Mouse (Mus musculus) stomach, embryonic 15.5 days (tissue): ENCODE results near the gene Slco4a1. TPM values are rescaled to one million over a fixed set of nuclear protein-coding genes. Genes with fewer than 3 reads are reported as not detected.

Experiments
- ATAC-seq: fragments of 200-750 bp; cut with Nextera tagmentation; 2 replicates; pipeline ENCODE4 v1.8.0; 2017; ENCODE audit warnings: low read depth, moderate number of reproducible peaks, moderate TSS enrichment; ENCODE audit not compliant: insufficient read depth, low FRiP score
- H3K27ac ChIP-seq: fragments of 300-500 bp; sonication (generic); 2 replicates; pipeline ENCODE4 v1.5.1; 2015; ENCODE audit warnings: mild to moderate bottlenecking, inconsistent platforms
- H3K27me3 ChIP-seq: fragments of 300-500 bp; sonication (generic); replicated peaks from 2 replicates; pipeline ENCODE4 v1.6.1; 2015; ENCODE audit warnings: inconsistent platforms
- H3K36me3 ChIP-seq: fragments of 300-500 bp; sonication (generic); 2 replicates; pipeline ENCODE4 v1.6.1; 2015; ENCODE audit warnings: inconsistent platforms
- H3K4me1 ChIP-seq: fragments of 300-500 bp; sonication (generic); 2 replicates; pipeline ENCODE4 v1.6.1; 2015; ENCODE audit warnings: inconsistent platforms
- H3K4me2 ChIP-seq: fragments of 300-500 bp; sonication (generic); 2 replicates; pipeline ENCODE4 v1.6.1; 2015; ENCODE audit warnings: mild to moderate bottlenecking, inconsistent platforms
- H3K4me3 ChIP-seq: fragments of 300-500 bp; sonication (generic); replicated peaks from 2 replicates; pipeline ENCODE4 v1.5.1; 2015; ENCODE audit warnings: inconsistent platforms
- H3K9ac ChIP-seq: fragments of 300-500 bp; sonication (generic); 2 replicates; pipeline ENCODE4 v1.6.1; 2015; ENCODE audit warnings: inconsistent platforms
- H3K9me3 ChIP-seq: fragments of 300-500 bp; sonication (generic); 2 replicates; pipeline ENCODE4 v1.6.1; 2016; ENCODE audit warnings: inconsistent platforms
- WGBS: fragments of 180-500 bp; shearing (Covaris S2); methylation state at CpG from one replicate; pipeline ENCODE4 v1.1.7; 2015; 5-methylcytosine and 5-hydroxymethylcytosine counted together
- polyA plus RNA-seq: library from polyadenylated mRNA; unstranded; fragments of >200 nt; fragmentation: Nextera tagmentation; extraction: Ambion mirVana; gene quantifications from 2 replicates; pipeline ENCODE4 v1.2.1, GENCODE M21; 2015

Gene Slco4a1
- polyA plus RNA-seq, 1 experiment from 2014 or later: 4.0 TPM

DNA sequence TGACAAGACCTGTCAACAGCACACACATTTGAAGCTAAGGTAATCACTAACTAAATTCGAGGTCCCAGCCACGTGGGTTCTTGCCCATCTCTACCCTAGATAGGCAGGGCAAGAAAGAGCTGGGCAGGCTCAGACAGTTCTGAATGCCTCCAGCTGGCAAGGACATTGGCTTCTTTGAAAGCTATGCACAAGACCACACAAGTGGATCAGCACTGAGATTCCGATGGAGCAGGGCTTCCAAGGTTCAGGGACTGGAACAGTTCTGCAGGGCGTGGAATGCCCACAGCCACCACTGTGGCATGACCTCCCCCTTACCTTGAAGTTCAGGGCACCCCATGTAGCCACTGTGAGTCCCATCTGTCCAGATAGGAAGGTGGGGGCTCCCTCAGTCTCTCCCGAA is 5.5 kb upstream of the Slco4a1 start:
- Histone ChIP-seq H3K27me3 (no peaks in the 10 kb centered on the region), H3K4me1 (no peaks in the 10 kb centered on the region), H3K4me2 (no peak overlapping the region), H3K4me3 (no peak overlapping the region), H3K27ac (no peak overlapping the region), H3K9me3 (no peaks in the 10 kb centered on the region), H3K9ac (no peak overlapping the region), H3K36me3 (no peaks in the 10 kb centered on the region)
- no peak for ATAC-seq
- WGBS: 81% methylated on average over 5 of the region's 5 CpGs

GRCm38 (mm10) chr2:180456705-180457104 is 660 bp downstream of the Slco4a1 start:
- Histone ChIP-seq H3K9me3 (no peaks in the 10 kb centered on the region), H3K36me3 (no peaks in the 10 kb centered on the region), H3K4me3 (peak overlapping the region; percentile 46), H3K9ac (no peak overlapping the region), H3K27ac (no peak overlapping the region), H3K4me1 (peaks cover 16% of the 10 kb centered on the region), H3K4me2 (peak overlapping the region; percentile 88), H3K27me3 (peaks cover 22% of the 10 kb centered on the region; the same call in 1 of the 2 replicates)
- no peak for ATAC-seq
- WGBS: 1% methylated on average over 26 of the region's 28 CpGs

GRCm38 (mm10) chr2:180457680-180458079 is 1.6 kb downstream of the Slco4a1 start:
- 42% methylated on average over 2 of the region's 2 CpGs for WGBS
- Histone ChIP-seq H3K4me2 (peak overlapping the region; percentile 88; the same call in 1 of the 2 replicates), H3K9me3 (no peaks in the 10 kb centered on the region), H3K27me3 (peaks cover 22% of the 10 kb centered on the region; the same call in 1 of the 2 replicates), H3K27ac (no peak overlapping the region), H3K36me3 (no peaks in the 10 kb centered on the region), H3K4me3 (no peak overlapping the region), H3K4me1 (peaks cover 16% of the 10 kb centered on the region), H3K9ac (no peak overlapping the region)
- ATAC-seq: no peak

GRCm38 (mm10) chr2:180459437-180459836 is 3.4 kb downstream of the Slco4a1 start:
- no peaks in the 10 kb centered on the region for H3K9me3 ChIP-seq
- ATAC-seq: no peak
- H3K27ac ChIP-seq: no peak overlapping the region
- H3K27me3 ChIP-seq: peaks cover 22% of the 10 kb centered on the region; the same call in 1 of the 2 replicates
- no peak overlapping the region for H3K4me2 ChIP-seq
- H3K4me3 ChIP-seq: no peak overlapping the region
- no peaks in the 10 kb centered on the region for H3K36me3 ChIP-seq
- 79% methylated on average over 4 of the region's 4 CpGs for WGBS
- peaks cover 16% of the 10 kb centered on the region for H3K4me1 ChIP-seq
- no peak overlapping the region for H3K9ac ChIP-seq

DNA sequence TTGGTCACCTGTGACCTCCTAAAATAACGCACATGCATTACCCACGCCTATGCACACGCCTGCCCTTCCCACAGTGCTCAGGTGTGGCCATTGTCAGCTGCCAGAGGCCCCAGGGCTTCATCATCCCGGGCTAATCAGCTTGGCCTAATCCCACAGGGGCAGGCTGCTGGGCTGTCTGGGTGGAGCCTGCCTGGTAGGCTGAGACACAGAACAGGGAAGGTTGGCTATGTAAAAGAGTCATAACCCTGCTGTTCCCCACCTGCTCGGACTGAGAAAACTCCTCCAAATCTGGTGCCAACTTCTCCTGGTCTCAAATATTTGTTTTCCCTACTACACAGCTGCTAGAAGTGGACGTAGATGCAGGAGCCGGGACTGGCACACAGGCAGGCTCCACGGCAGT is 4.8 kb downstream of the Slco4a1 start:
- H3K36me3 ChIP-seq: no peaks in the 10 kb centered on the region
- H3K4me3 ChIP-seq: no peak overlapping the region
- H3K9me3 ChIP-seq: no peaks in the 10 kb centered on the region
- 51% methylated on average over 8 of the region's 8 CpGs for WGBS
- no peak overlapping the region for H3K9ac ChIP-seq
- peaks cover 16% of the 10 kb centered on the region for H3K4me1 ChIP-seq
- ATAC-seq: peak; percentile 13; the same call in 1 of the 2 replicates
- 0 out of 2 replicates have a peak overlapping the region, but pooled peaks have one; percentile 5 for H3K4me2 ChIP-seq
- peaks cover 22% of the 10 kb centered on the region; the same call in 1 of the 2 replicates for H3K27me3 ChIP-seq
- no peak overlapping the region for H3K27ac ChIP-seq

DNA sequence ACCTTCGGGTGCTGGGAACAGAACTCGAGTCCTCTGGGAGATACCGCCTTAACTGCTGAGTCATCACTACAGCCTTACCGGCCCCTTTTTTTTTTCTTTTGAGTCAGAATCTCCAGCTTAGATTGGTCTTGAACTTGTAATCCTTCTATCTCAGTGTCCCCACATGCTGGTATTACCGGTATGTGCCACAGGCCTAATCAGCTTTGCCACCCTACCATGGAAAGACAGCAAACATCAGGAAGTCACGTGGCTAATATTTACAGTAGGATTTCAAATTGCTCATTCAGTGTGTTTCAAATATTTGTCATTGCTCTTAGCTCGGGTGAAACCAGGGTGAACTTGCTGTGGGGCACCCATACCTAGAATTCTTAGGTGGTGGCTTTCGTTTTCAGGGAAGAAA is 6.5 kb downstream of the Slco4a1 start:
- peak overlapping the region; percentile 23; the same call in 1 of the 2 replicates for H3K4me2 ChIP-seq

GRCm38 (mm10) chr2:180466505-180466904 is 10.5 kb downstream of the Slco4a1 start:
- Histone ChIP-seq H3K9ac (no peak overlapping the region), H3K27me3 (0 out of 2 replicates have a peak, but pooled peaks cover 1% of the 10 kb centered on the region), H3K4me1 (no peaks in the 10 kb centered on the region), H3K4me3 (no peak overlapping the region), H3K9me3 (no peaks in the 10 kb centered on the region), H3K27ac (no peak overlapping the region), H3K4me2 (no peak overlapping the region), H3K36me3 (no peaks in the 10 kb centered on the region)
- no peak for ATAC-seq
- WGBS: 65% methylated on average over 7 of the region's 7 CpGs

More for the DNA sequence above, 6.5 kb downstream of the Slco4a1 start:
- H3K4me3 ChIP-seq: no peak overlapping the region
- no peak overlapping the region for H3K9ac ChIP-seq
- peaks cover 6% of the 10 kb centered on the region; the same call in 1 of the 2 replicates for H3K27me3 ChIP-seq
- H3K27ac ChIP-seq: peak overlapping the region; percentile 48; the same call in 1 of the 2 replicates
- no peaks in the 10 kb centered on the region for H3K9me3 ChIP-seq
- H3K36me3 ChIP-seq: no peaks in the 10 kb centered on the region
- peak; percentile 51; the same call in 1 of the 2 replicates for ATAC-seq
- H3K4me1 ChIP-seq: peaks cover 5% of the 10 kb centered on the region; the same call in 1 of the 2 replicates
- WGBS: 58% methylated on average over 8 of the region's 8 CpGs

DNA sequence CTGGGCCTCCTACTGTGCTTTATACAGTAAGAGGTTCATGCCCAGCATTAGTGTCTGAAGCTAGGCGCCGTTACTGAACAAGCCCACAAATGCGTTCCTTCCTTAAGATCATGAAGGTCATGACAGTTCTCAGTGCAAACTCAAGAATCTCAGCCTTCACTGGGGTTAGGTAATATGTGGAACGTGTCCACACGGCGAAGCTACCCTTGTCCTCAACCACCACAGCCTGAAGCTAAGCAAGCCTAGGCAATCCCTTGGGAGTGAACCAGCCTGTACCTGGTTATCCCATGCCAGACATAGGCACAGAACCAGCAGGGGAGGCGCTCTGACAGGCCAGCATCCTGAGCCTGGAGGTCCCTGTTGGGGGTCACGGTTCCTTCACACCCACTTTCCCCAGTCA is 12.8 kb downstream of the Slco4a1 start:
- no peak for ATAC-seq
- Histone ChIP-seq H3K9me3 (no peaks in the 10 kb centered on the region), H3K4me3 (no peak overlapping the region), H3K4me2 (no peak overlapping the region), H3K27ac (no peak overlapping the region), H3K9ac (no peak overlapping the region), H3K36me3 (no peaks in the 10 kb centered on the region), H3K27me3 (0 out of 2 replicates have a peak, but pooled peaks cover 5% of the 10 kb centered on the region), H3K4me1 (no peaks in the 10 kb centered on the region)
- 97% methylated on average over 8 of the region's 8 CpGs for WGBS

DNA sequence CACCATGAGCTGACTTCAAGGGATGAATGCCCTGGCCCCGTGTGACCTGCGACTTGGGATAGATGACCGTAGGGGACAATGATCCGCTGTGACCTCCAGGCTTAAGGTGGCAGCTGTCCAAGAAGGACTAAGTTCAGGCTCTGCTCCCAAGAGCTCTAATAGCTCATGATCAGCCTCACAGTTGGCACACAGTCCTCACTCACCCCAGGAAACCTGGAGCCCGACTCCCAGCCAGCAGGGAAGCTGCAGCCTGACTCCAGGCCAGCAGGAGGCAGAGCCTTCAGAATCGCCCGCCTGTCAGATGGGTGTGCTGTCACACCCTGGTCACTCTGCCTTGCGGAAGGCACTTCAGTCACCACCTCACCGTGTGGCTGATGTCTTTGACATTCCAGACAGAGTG is 13.7 kb downstream of the Slco4a1 start:
- H3K4me2 ChIP-seq: no peak overlapping the region
- H3K9ac ChIP-seq: no peak overlapping the region
- H3K36me3 ChIP-seq: no peaks in the 10 kb centered on the region
- H3K9me3 ChIP-seq: no peaks in the 10 kb centered on the region
- no peak for ATAC-seq
- 60% methylated on average over 9 of the region's 9 CpGs for WGBS
- 0 out of 2 replicates have a peak, but pooled peaks cover 5% of the 10 kb centered on the region for H3K27me3 ChIP-seq
- H3K27ac ChIP-seq: no peak overlapping the region
- no peak overlapping the region for H3K4me3 ChIP-seq
- no peaks in the 10 kb centered on the region for H3K4me1 ChIP-seq

DNA sequence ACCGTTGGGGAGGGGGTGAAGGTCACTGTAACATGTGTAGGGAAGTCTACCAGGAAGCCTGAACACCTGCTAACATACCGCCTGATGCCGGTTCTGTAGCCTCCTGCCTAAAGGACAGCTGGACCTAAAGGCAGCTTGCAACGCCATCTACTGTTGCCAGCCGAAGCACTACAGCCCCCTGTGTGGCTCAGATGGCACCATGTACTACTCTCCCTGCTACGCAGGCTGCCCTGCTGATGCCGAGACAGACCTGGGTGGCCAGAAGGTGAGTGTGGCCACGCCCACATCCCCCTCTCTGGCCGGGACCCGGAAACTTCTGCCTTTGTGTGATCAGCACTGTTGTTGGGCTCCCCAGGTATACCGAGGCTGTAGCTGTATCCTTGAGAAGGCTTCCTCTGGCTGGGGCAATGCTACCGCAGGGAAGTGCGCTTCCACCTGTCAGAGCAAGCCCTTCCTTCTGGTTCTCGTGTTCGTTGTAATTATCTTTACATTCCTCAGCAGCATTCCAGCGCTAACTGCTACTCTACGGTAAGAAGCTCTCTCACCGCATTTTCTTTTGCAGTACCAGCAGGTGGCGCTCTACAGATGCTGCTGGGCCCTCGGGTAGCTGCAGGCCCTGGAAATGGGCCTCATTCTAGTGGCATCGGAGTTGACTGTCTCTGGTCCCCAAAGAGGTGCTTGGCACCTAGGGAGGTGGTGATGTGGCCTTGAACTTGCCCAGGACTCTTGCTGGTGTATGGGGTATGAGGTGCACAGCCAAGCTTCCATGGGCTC is 16.4 kb downstream of the Slco4a1 start:
- H3K4me2 ChIP-seq: peak overlapping the region; percentile 23; the same call in 1 of the 2 replicates

GRCm38 (mm10) chr2:180473080-180473440 is 17.0 kb downstream of the Slco4a1 start:
- Histone ChIP-seq H3K4me3 (no peak overlapping the region), H3K27ac (no peak overlapping the region), H3K9ac (no peak overlapping the region), H3K4me1 (no peaks in the 10 kb centered on the region), H3K36me3 (no peaks in the 10 kb centered on the region), H3K9me3 (no peaks in the 10 kb centered on the region), H3K27me3 (0 out of 2 replicates have a peak, but pooled peaks cover 5% of the 10 kb centered on the region), H3K4me2 (peak overlapping the region; percentile 23; the same call in 1 of the 2 replicates)
- WGBS: 40% methylated on average over 7 of the region's 7 CpGs
- peak; percentile 65; the same call in 1 of the 2 replicates for ATAC-seq

More for the DNA sequence above, 16.4 kb downstream of the Slco4a1 start:
- Histone ChIP-seq H3K9ac (no peak overlapping the region), H3K27me3 (0 out of 2 replicates have a peak, but pooled peaks cover 5% of the 10 kb centered on the region), H3K4me1 (no peaks in the 10 kb centered on the region), H3K9me3 (no peaks in the 10 kb centered on the region), H3K36me3 (no peaks in the 10 kb centered on the region), H3K4me3 (no peak overlapping the region), H3K27ac (no peak overlapping the region)
- WGBS: 10% methylated on average over 21 of the region's 21 CpGs
- peak; percentile 15; the same call in 1 of the 2 replicates for ATAC-seq

DNA sequence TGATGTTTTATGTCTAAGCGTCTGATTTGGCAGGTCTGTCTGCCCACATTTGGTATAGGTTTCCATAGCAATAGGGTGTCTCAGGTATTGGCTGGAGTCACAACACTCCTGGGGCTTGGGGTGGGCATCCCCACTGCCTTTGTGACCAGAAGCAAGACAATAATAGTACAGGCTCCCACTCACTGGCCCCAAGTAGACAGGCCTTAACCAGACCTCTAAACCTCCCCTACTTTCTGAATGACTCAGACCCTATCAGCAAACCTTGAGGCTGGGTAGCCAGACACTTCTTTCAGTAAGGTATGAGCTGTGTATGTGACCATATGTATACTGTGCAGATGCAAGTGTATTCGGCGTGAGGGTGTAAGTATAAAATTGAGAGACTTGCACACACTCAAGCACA is 18.8 kb downstream of the Slco4a1 start:
- WGBS: 88% methylated on average over 3 of the region's 3 CpGs
- no peak overlapping the region for H3K4me2 ChIP-seq
- no peak overlapping the region for H3K4me3 ChIP-seq
- ATAC-seq: no peak
- H3K4me1 ChIP-seq: no peaks in the 10 kb centered on the region
- H3K27me3 ChIP-seq: 0 out of 2 replicates have a peak, but pooled peaks cover 5% of the 10 kb centered on the region
- H3K9me3 ChIP-seq: no peaks in the 10 kb centered on the region
- no peak overlapping the region for H3K27ac ChIP-seq
- H3K9ac ChIP-seq: no peak overlapping the region
- H3K36me3 ChIP-seq: no peaks in the 10 kb centered on the region
